Mouse (Mus musculus): ENCODE data around the gene Rgp1.

DNA sequence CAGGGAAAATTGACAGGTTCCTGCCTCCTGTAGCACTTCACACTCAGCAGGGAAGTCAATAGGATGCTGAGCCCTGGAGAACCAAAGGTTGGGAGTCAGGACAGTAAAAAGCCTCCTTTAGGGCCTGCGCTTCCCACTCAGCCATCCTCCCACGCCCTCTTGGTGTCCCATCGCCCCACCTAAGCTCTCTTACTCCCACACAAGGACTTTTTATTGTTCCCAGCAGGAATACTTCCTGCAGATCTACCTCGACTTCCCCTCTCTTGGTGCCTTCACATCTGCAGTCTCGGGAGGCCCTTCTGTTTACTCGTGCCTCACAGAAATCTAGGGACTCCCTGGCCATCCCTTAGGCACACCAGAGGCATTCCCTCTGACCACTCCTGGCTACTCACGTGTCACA lies 4.9 kb downstream of the Rgp1 start:
- no peak for TF ChIP-seq ZC3H11A (IDR thresholded peaks at IDR 0.05; ENCODE audit: low read depth, low read length)
- TF ChIP-seq CTCF (IDR thresholded peaks at IDR 0.05 in 2 of 3, conservative IDR thresholded peaks at IDR 0.05 in 1 of 3; ENCODE audit: control insufficient read depth in 1 of 3, insufficient read depth in 1 of 3, low read depth in 2 of 3, low read length in 3 of 3, poor library complexity in 1 of 3, severe bottlenecking in 1 of 3), result no peak
- no peak for TF ChIP-seq POLR2A (IDR thresholded peaks at IDR 0.05; ENCODE audit: control insufficient read depth in 1 of 2, insufficient read depth in 1 of 2, low read depth in 1 of 2, low read length in 2 of 2, poor library complexity in 1 of 2)
- no peak for TF ChIP-seq NRF1 (IDR thresholded peaks at IDR 0.05; ENCODE audit: insufficient read depth, low read depth, low read length, poor library complexity, severe bottlenecking)
- no peak for TF ChIP-seq POLR2AphosphoS2 (IDR thresholded peaks at IDR 0.05; ENCODE audit: low read length)
- no peak for TF ChIP-seq RCOR1 (IDR thresholded peaks at IDR 0.05; ENCODE audit: low read depth, low read length)
- no peak for TF ChIP-seq SMC3 (IDR thresholded peaks at IDR 0.05; ENCODE audit: low read depth, low read length)
- no peak for TF ChIP-seq TAL1 (IDR thresholded peaks at IDR 0.05; ENCODE audit: low read length)
- no peak for TF ChIP-seq HCFC1 (IDR thresholded peaks at IDR 0.05; ENCODE audit: low read depth, low read length)
